Mouse (Mus musculus) Patski (cell line): ENCODE measurements around the gene Agap1. TPM values are rescaled to one million over a fixed set of nuclear protein-coding genes. Genes with fewer than 3 reads are reported as not detected.

Experiments used
- ATAC-seq: fragments of 100-300 bp; one replicate; pipeline ENCODE4 v1.8.0; 2021
- CTCF ChIA-PET: fragments of 350-600 bp; sonication (Branson Sonifier 250); formaldehyde crosslinking; loops from one replicate; lab custom pipeline; 2022; ENCODE audit warnings: inconsistent platforms; lab: Charles Lee
- POLR2A ChIA-PET: fragments of 350-600 bp; sonication (Branson Sonifier 250); formaldehyde crosslinking; loops from one replicate; lab custom pipeline; 2022; ENCODE audit warnings: antibody characterized with exemption, inconsistent platforms; lab: Charles Lee
- DNase-seq: peaks from one replicate; pipeline ENCODE4 v3.0.0-alpha.2; 2011; ENCODE audit warnings: low read depth, low spot score
- H3K27me3 ChIP-seq: fragments of 371-371 bp; one replicate; pipeline ENCODE4 v1.5.1; 2021
- CTCF ChIP-seq: fragments of 100-300 bp; IDR thresholded peaks from one replicate; pipeline ENCODE4 v1.5.1; 2021
- in situ Hi-C: fragments of 300-500 bp; cut with MboI; formaldehyde crosslinking; loops from 3 replicates; pipeline ENCODE4 v1.11.1; 2018; ENCODE audit warnings: low pct_unique_long_range_greater_than_20kb, mixed read lengths
- polyA plus RNA-seq: library from polyadenylated mRNA; unstranded; gene quantifications from one replicate; pipeline ENCODE4 v1.2.3, GENCODE M21; 2021

The Agap1 gene
- polyA plus RNA-seq, 1 experiment from 2014 or later: 32.3 TPM

- ChIA-PET CTCF (interaction anchor here (1.1 to 1.3 kb wide), 4 partner anchors 26 to 64 kb away, joined by 3 read pairs; no protein-coding TSS in a partner anchor), POLR2A (interaction anchor here (0.6 to 1.3 kb wide), 5 partner anchors 8 to 89 kb away, joined by 3 to 7 read pairs (median 4); no protein-coding TSS in a partner anchor)
- DNase-seq (peak; percentile 98), ATAC-seq (peak; percentile 40)
- in situ Hi-C loops: loop anchor here (5.0 kb wide), 1 partner anchor 65 kb away; no protein-coding TSS in a partner anchor
- no peaks in the 10 kb centered on the region for H3K27me3 ChIP-seq
- no peak for TF ChIP-seq CTCF
Observed at GRCm38 (mm10) chr1:89457126-89458031, 2.8 kb downstream of the Agap1 start.

DNA sequence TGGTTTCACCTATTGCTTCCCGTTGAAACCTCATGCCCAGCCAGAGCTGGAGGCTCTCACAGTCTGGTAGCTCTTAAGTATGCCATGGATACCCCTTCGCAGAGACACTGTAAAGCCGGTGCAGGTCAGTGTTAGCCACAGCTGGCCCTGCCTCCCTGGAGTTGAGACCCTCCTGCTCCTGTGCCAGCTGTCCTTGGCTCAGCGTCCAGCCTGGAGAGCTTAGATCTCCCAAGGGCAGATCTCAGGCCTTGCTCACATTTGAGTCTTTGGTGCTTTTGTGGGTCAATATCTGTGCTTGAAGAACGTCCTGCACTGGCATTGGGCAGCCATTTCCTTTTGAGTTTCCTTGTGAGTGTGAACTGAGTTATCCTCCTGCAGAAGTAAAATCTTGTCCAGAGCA, 7.3 kb downstream of the Agap1 start:
- in situ Hi-C loops: no loop called here
- TF ChIP-seq CTCF: no peak
- POLR2A ChIA-PET: no interaction called here
- CTCF ChIA-PET: interaction anchor here (1.6 kb wide), 1 partner anchor 49 kb away, joined by 3 read pairs; no protein-coding TSS in a partner anchor
- no peaks in the 10 kb centered on the region for H3K27me3 ChIP-seq
- ATAC-seq: no peak
- no peak for DNase-seq

DNA sequence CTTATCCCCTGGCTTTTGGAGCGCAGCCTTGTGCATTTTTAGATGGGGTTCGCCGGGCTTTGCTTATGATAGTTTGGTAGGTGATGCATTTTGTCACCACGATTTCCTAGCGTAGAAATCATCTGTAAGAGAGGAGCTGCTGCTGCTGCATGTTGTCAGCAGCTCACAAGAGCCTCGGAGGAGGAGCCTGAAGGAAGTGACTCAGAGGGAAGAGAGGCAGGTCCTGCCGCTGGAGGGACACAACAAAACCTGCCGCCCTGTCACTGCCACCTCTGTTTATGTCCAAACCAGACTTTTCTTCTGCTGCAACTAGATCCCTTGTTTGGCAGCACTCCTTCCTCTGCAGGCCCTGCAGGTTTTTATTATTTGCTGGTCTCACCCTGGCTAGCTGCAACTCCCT, 8.5 kb downstream of the Agap1 start:
- DNase-seq (no peak), ATAC-seq (peak; percentile 47)
- no peak for TF ChIP-seq CTCF
- CTCF ChIA-PET: no interaction called here
- H3K27me3 ChIP-seq: no peaks in the 10 kb centered on the region
- POLR2A ChIA-PET: interaction anchor here (1.2 kb wide), 1 partner anchor 9 kb away, joined by 3 read pairs; the partner anchor contains the start of gene Agap1
- in situ Hi-C loops: no loop called here

GRCm38 (mm10) chr1:89465417-89466002, 10.9 kb downstream of the Agap1 start:
- ChIA-PET POLR2A (interaction anchor here (0.6 to 0.9 kb wide), 2 partner anchors 9 to 10 kb away, joined by 3 read pairs; no protein-coding TSS in a partner anchor), CTCF (no interaction called here)
- DNase-seq (no peak), ATAC-seq (no peak)
- H3K27me3 ChIP-seq: no peaks in the 10 kb centered on the region
- in situ Hi-C loops: no loop called here
- TF ChIP-seq CTCF: no peak

DNA sequence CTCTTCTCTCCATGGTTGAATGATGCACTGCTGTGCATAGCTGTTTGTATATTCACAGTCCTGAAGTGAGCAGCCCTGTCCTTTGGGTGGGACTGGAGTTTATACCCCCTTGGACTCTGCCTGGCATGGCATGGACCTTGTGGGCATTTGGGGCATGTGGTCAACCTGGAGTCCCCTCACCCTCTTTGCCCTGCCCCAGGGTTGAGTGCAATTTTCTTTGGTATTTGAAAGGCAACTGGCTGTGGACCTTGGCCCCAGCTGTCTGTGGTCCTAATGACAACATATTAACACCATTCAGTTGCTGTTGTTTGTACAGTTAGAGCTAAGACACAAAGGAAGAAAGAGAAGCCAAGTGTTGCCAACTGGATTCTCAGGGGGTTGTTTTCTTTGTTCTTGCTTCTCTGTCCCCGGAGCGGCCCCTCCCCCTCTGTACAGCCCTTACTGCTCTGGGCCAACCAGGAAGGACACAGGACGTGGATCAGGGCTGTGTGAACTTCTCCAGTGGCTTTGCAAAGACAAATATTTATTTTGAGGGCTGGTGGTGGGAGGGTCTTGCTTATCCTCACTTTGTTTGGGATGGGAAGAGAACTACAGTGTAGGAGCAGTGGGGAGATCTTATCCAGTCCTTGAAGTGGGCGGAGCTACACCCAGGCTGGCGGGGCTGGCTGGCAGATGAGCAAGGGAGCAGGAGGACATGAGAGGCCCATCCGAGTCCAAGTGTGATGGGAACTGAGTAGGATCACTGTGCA, 12.9 kb downstream of the Agap1 start:
- TF ChIP-seq CTCF: no peak
- DNase-seq: no peak
- ChIA-PET CTCF (interaction anchor here (1.4 kb wide), 1 partner anchor 57 kb away, joined by 3 read pairs; no protein-coding TSS in a partner anchor), POLR2A (no interaction called here)
- in situ Hi-C loops: no loop called here
- no peak for ATAC-seq
- no peaks in the 10 kb centered on the region for H3K27me3 ChIP-seq

DNA sequence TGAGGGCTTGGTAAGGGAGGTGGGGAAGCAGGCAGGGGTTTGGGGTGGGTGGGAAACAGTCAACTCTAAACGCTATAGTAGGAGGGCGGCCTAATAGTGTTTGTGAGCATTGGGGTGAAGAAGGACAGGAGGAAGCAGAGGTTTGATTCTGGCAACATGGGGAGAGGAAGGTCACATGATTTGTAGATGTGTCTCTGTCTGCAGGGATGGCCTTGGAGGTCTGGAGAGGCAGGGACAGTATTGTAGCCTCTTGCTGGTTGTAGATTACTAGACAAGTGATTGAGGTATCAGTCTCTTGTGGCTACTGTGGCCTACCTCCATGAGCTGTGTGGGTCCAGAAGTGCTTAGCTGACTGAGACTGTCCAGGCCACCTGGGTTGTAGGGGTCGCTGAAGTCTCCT, 13.5 kb downstream of the Agap1 start:
- DNase-seq: no peak
- ChIA-PET POLR2A (no interaction called here), CTCF (interaction anchor here (1.4 kb wide), 1 partner anchor 56 kb away, joined by 3 read pairs; no protein-coding TSS in a partner anchor)
- no peak for TF ChIP-seq CTCF
- no peaks in the 10 kb centered on the region for H3K27me3 ChIP-seq
- no peak for ATAC-seq
- in situ Hi-C loops: no loop called here

- ChIA-PET POLR2A (interaction anchor here (2.0 kb wide), 1 partner anchor 13 kb away, joined by 4 read pairs; no protein-coding TSS in a partner anchor), CTCF (interaction anchor here (1.0 to 1.5 kb wide), 2 partner anchors 19 to 184 kb away, joined by 3 read pairs; no protein-coding TSS in a partner anchor)
- in situ Hi-C loops: no loop called here
- TF ChIP-seq CTCF: no peak
- ATAC-seq: no peak
- DNase-seq: no peak
- H3K27me3 ChIP-seq: no peaks in the 10 kb centered on the region
Observed at GRCm38 (mm10) chr1:89471430-89471829, 16.8 kb downstream of the Agap1 start.

- ATAC-seq (no peak), DNase-seq (no peak)
- no peak for TF ChIP-seq CTCF
- in situ Hi-C loops: no loop called here
- POLR2A ChIA-PET: interaction anchor here (2.0 kb wide), 1 partner anchor 14 kb away, joined by 4 read pairs; no protein-coding TSS in a partner anchor
- CTCF ChIA-PET: interaction anchor here (1.5 kb wide), 1 partner anchor 184 kb away, joined by 3 read pairs; no protein-coding TSS in a partner anchor
- no peaks in the 10 kb centered on the region for H3K27me3 ChIP-seq
Observed at GRCm38 (mm10) chr1:89471891-89472290, 17.3 kb downstream of the Agap1 start.

- in situ Hi-C loops: no loop called here
- DNase-seq: no peak
- POLR2A ChIA-PET: no interaction called here
- no peak for TF ChIP-seq CTCF
- no peaks in the 10 kb centered on the region for H3K27me3 ChIP-seq
- CTCF ChIA-PET: no interaction called here
- ATAC-seq: peak; percentile 11
Observed at GRCm38 (mm10) chr1:89473946-89474345, 19.3 kb downstream of the Agap1 start.

- TF ChIP-seq CTCF: no peak
- ATAC-seq: no peak
- in situ Hi-C loops: no loop called here
- CTCF ChIA-PET: no interaction called here
- DNase-seq: no peak
- H3K27me3 ChIP-seq: no peaks in the 10 kb centered on the region
- POLR2A ChIA-PET: interaction anchor here (1.2 kb wide), 1 partner anchor 36 kb away, joined by 3 read pairs; no protein-coding TSS in a partner anchor
Observed at GRCm38 (mm10) chr1:89474853-89475252, 20.2 kb downstream of the Agap1 start.
